ENCODE assay signal across 8 mouse cellular contexts in genomic region chr2:18586925-18587724, GRCm38 (mm10).
DNase-seq lines count a peak whose midpoint lies in the region; ATAC-seq and TF ChIP-seq lines count a peak whose summit lies in the region.

No protein-coding gene starts in this region.

- H3K9ac ChIP-seq in CH12.LX (ENCODE audit: insufficient read depth, low read depth) = peak overlapping the region; percentile 95
- peak overlapping the region; percentile 68 for H3K9ac ChIP-seq in heart, embryonic 14.5 days (ENCODE audit: low read length)
- peak overlapping the region; percentile 62 for H3K9ac ChIP-seq in liver, embryonic 11.5 days (ENCODE audit: low read depth, low read length)
- H3K9ac ChIP-seq in stomach, embryonic 14.5 days (replicated peaks; ENCODE audit: low read depth, low read length) = peak overlapping the region; percentile 41

- dilution Hi-C loops in CH12.LX (cut with MboI; ENCODE audit: extremely low pct_ligation_motif_present, extremely low pct_unique_long_range_greater_than_20kb, low sequenced_read_pairs) = no loop called here

- no peaks in the 10 kb centered on the region for H3K27me3 ChIP-seq in CH12.LX (replicated peaks)
- H3K27me3 ChIP-seq in forebrain, embryonic 10.5 days (ENCODE audit: poor library complexity, severe bottlenecking) = peaks cover 35% of the 10 kb centered on the region
- H3K27me3 ChIP-seq in heart, embryonic 14.5 days (ENCODE audit: control insufficient read depth, insufficient read depth, low read length) = no peaks in the 10 kb centered on the region; the same call in 1 of the 2 replicates
- no peaks in the 10 kb centered on the region; the same call in 1 of the 2 replicates for H3K27me3 ChIP-seq in liver, embryonic 11.5 days (replicated peaks; ENCODE audit: control insufficient read depth, insufficient read depth, low read length)
- no peaks in the 10 kb centered on the region for H3K27me3 ChIP-seq in stomach, embryonic 14.5 days (ENCODE audit: control insufficient read depth, insufficient read depth, low read length)

- TF ChIP-seq POLR2A in CH12.LX (IDR thresholded peaks at IDR 0.05; ENCODE audit: low read depth, low read length) = no peak

- peak overlapping the region; percentile 63 to 89 (median 65) for H3K4me3 ChIP-seq in CH12.LX (replicated peaks in 1 of 3; ENCODE audit: low read depth in 2 of 3, low read length in 2 of 3, poor library complexity in 1 of 3)
- peak overlapping the region; percentile 68 for H3K4me3 ChIP-seq in forebrain, embryonic 10.5 days
- peak overlapping the region; percentile 60 to 65 for H3K4me3 ChIP-seq in heart, embryonic 14.5 days (ENCODE audit: control insufficient read depth in 1 of 2, insufficient read depth in 1 of 2, low read depth in 1 of 2, low read length in 2 of 2)
- H3K4me3 ChIP-seq in liver, embryonic 11.5 days (ENCODE audit: low read depth, low read length) = peak overlapping the region; percentile 63
- H3K4me3 ChIP-seq in stomach, embryonic 14.5 days (ENCODE audit: low read depth, low read length) = peak overlapping the region; percentile 61

- no peaks in the 10 kb centered on the region for H3K9me3 ChIP-seq in CH12.LX (replicated peaks; ENCODE audit: low read length)
- no peaks in the 10 kb centered on the region for H3K9me3 ChIP-seq in forebrain, embryonic 10.5 days
- no peaks in the 10 kb centered on the region for H3K9me3 ChIP-seq in heart, embryonic 14.5 days (ENCODE audit: control insufficient read depth, low read length)
- no peaks in the 10 kb centered on the region for H3K9me3 ChIP-seq in liver, embryonic 11.5 days (ENCODE audit: control insufficient read depth, low read length)
- no peaks in the 10 kb centered on the region for H3K9me3 ChIP-seq in stomach, embryonic 14.5 days (ENCODE audit: control insufficient read depth, low read depth, low read length)

- H3K27ac ChIP-seq in CH12.LX (ENCODE audit: insufficient read depth, low read depth) = peak overlapping the region; percentile 70
- peak overlapping the region; percentile 78 for H3K27ac ChIP-seq in forebrain, embryonic 10.5 days
- H3K27ac ChIP-seq in heart, embryonic 14.5 days (replicated peaks in 1 of 2; ENCODE audit: control insufficient read depth in 1 of 2, insufficient read depth in 1 of 2, low read depth in 2 of 2, low read length in 2 of 2) = peak overlapping the region in 1 of 2 experiments; percentile 77; a peak in 3 of 4 replicates
- no peak overlapping the region; the same call in 1 of the 2 replicates for H3K27ac ChIP-seq in liver, embryonic 11.5 days (ENCODE audit: low read depth, low read length)
- H3K27ac ChIP-seq in stomach, embryonic 14.5 days (ENCODE audit: low read length) = peak overlapping the region; percentile 87

- no peaks in the 10 kb centered on the region for H3K36me3 ChIP-seq in CH12.LX (replicated peaks in 1 of 2; ENCODE audit: control insufficient read depth in 1 of 2, insufficient read depth in 1 of 2, low read length in 1 of 2)
- no peaks in the 10 kb centered on the region for H3K36me3 ChIP-seq in forebrain, embryonic 10.5 days (replicated peaks)
- no peaks in the 10 kb centered on the region for H3K36me3 ChIP-seq in heart, embryonic 14.5 days (ENCODE audit: control insufficient read depth, insufficient read depth, low read length)
- H3K36me3 ChIP-seq in liver, embryonic 11.5 days (ENCODE audit: control insufficient read depth, insufficient read depth, low read length) = no peaks in the 10 kb centered on the region
- H3K36me3 ChIP-seq in stomach, embryonic 14.5 days (ENCODE audit: control insufficient read depth, insufficient read depth, low read length) = no peaks in the 10 kb centered on the region

- peak; percentile 81 for DNase-seq in CH12.LX (ENCODE audit: extremely low read depth)
- peak; percentile 28 for DNase-seq in c-Kit-negative CD71-positive TER-119-positive erythroid progenitor cells, embryonic 14.5 days (ENCODE audit: low read depth, low spot score)
- DNase-seq in forebrain, embryonic 10.5 days (ENCODE audit: extremely low spot score, low spot score) = peak; percentile 87
- DNase-seq in kidney, postnatal 10 days = peak; percentile 90
- DNase-seq in liver, embryonic 11.5 days (ENCODE audit: low spot score) = peak; percentile 86
- DNase-seq in natural killer cell, adult 2 months (ENCODE audit: low spot score in 2 of 2) = peak; percentile 61 to 72

- TF ChIP-seq CTCF in CH12.LX (conservative IDR thresholded peaks at IDR 0.05 in 1 of 2, IDR thresholded peaks at IDR 0.05 in 1 of 2; ENCODE audit: low read depth in 2 of 2, low read length in 2 of 2) = no peak

- peak; percentile 59; the same call in 1 of the 2 replicates for ATAC-seq in heart, embryonic 14.5 days (ENCODE audit: insufficient number of reproducible peaks, insufficient read depth, low FRiP score, low read depth)
- ATAC-seq in liver, embryonic 11.5 days (replicated peaks; ENCODE audit: low FRiP score) = peak; percentile 78
- ATAC-seq in stomach, embryonic 14.5 days (ENCODE audit: insufficient number of reproducible peaks, insufficient read depth, low FRiP score, low read depth) = peak; percentile 77

- TF ChIP-seq EP300 in CH12.LX (IDR thresholded peaks at IDR 0.05; ENCODE audit: low read length) = no peak

- no peaks in the 10 kb centered on the region for H3K79me2 ChIP-seq in CH12.LX (replicated peaks; ENCODE audit: control insufficient read depth, extremely low read depth, insufficient read depth, poor library complexity, severe bottlenecking)

- no peak for TF ChIP-seq RAD21 in CH12.LX (IDR thresholded peaks at IDR 0.05; ENCODE audit: low read depth, low read length)

- peaks cover 0 to 12% of the 10 kb centered on the region in 2 experiments; a peak in 2 of 4 replicates for H3K4me1 ChIP-seq in CH12.LX (ENCODE audit: control insufficient read depth in 1 of 2, insufficient read depth in 2 of 2)
- peaks cover 10% of the 10 kb centered on the region for H3K4me1 ChIP-seq in forebrain, embryonic 10.5 days
- no peaks in the 10 kb centered on the region; a peak in 1 of 4 replicates for H3K4me1 ChIP-seq in heart, embryonic 14.5 days (ENCODE audit: control insufficient read depth in 2 of 2, insufficient read depth in 2 of 2, low read length in 2 of 2)
- H3K4me1 ChIP-seq in liver, embryonic 11.5 days (replicated peaks; ENCODE audit: control insufficient read depth, insufficient read depth, low read length) = peaks cover 6% of the 10 kb centered on the region
- no peaks in the 10 kb centered on the region for H3K4me1 ChIP-seq in stomach, embryonic 14.5 days (ENCODE audit: control insufficient read depth, insufficient read depth, low read length)

- 1% methylated on average over 31 of the region's 31 CpGs for WGBS in forebrain, embryonic 10.5 days
- WGBS in heart, embryonic 14.5 days = 1% methylated on average over 31 of the region's 31 CpGs
- 1% methylated on average over 31 of the region's 31 CpGs for WGBS in liver, embryonic 11.5 days
- under 1% methylated on average over 31 of the region's 31 CpGs for WGBS in stomach, embryonic 14.5 days

- H3K4me2 ChIP-seq in CH12.LX (ENCODE audit: insufficient read depth, low read depth, poor library complexity, severe bottlenecking) = peak overlapping the region; percentile 71
- H3K4me2 ChIP-seq in heart, embryonic 14.5 days (ENCODE audit: low read length) = peak overlapping the region; percentile 68
- peak overlapping the region; percentile 75 for H3K4me2 ChIP-seq in liver, embryonic 11.5 days
- H3K4me2 ChIP-seq in stomach, embryonic 14.5 days (replicated peaks; ENCODE audit: low read depth, low read length) = peak overlapping the region; percentile 33

- in situ Hi-C loops in CH12.LX (cut with MboI; ENCODE audit: low pct_ligation_motif_present, low pct_unique_long_range_greater_than_20kb, low sequenced_read_pairs) = no loop called here

TF ChIP-seq in CH12.LX, 34 proteins besides CTCF, POLR2A, EP300 and RAD21 (continues in another document):
- TF ChIP-seq USF1 (IDR thresholded peaks at IDR 0.05; ENCODE audit: low read depth, low read length) (no peak), TBP (conservative IDR thresholded peaks at IDR 0.05; ENCODE audit: low read depth, low read length) (peak; percentile 100), ZNF384 (IDR thresholded peaks at IDR 0.05; ENCODE audit: low read depth, low read length) (peak; percentile 91), NELFE (IDR thresholded peaks at IDR 0.05; ENCODE audit: low read depth, low read length) (no peak), MXI1 (IDR thresholded peaks at IDR 0.05; ENCODE audit: low read depth, low read length) (no peak; the same call in none of the 2 replicates), ETS1 (conservative IDR thresholded peaks at IDR 0.05; ENCODE audit: low read depth, low read length) (no peak), CHD1 (IDR thresholded peaks at IDR 0.05; ENCODE audit: low read depth, low read length) (no peak), ELF1 (IDR thresholded peaks at IDR 0.05; ENCODE audit: low read depth, low read length) (peak; percentile 96), ZKSCAN1 (IDR thresholded peaks at IDR 0.05; ENCODE audit: borderline replicate concordance, low read depth, low read length) (no peak), IRF4 (IDR thresholded peaks at IDR 0.05; ENCODE audit: low read depth, low read length) (0 out of 2 replicates have a peak, but pooled peaks have one; percentile 7), MYC (IDR thresholded peaks at IDR 0.05; ENCODE audit: low read depth, low read length) (no peak), BHLHE40 (IDR thresholded peaks at IDR 0.05; ENCODE audit: low read depth, low read length) (no peak), SMC3 (IDR thresholded peaks at IDR 0.05; ENCODE audit: low read depth, low read length) (no peak), MEF2A (IDR thresholded peaks at IDR 0.05; ENCODE audit: borderline replicate concordance, low read depth, low read length) (no peak), JUN (IDR thresholded peaks at IDR 0.05; ENCODE audit: insufficient read depth, low read depth, low read length) (no peak), NRF1 (IDR thresholded peaks at IDR 0.05; ENCODE audit: low read depth, low read length) (peak; percentile 57), MAZ (IDR thresholded peaks at IDR 0.05; ENCODE audit: low read depth, low read length) (no peak), CHD2 (IDR thresholded peaks at IDR 0.05; ENCODE audit: low read length) (no peak), MAX (IDR thresholded peaks at IDR 0.05; ENCODE audit: low read length) (no peak; the same call in 1 of the 2 replicates), PAX5 (IDR thresholded peaks at IDR 0.05; ENCODE audit: low read length) (no peak), ZMIZ1 (IDR thresholded peaks at IDR 0.05; ENCODE audit: low read depth, low read length) (no peak), SIN3A (IDR thresholded peaks at IDR 0.05; ENCODE audit: low read length) (no peak), KAT2A (IDR thresholded peaks at IDR 0.05; ENCODE audit: insufficient replicate concordance, low read length) (peak; percentile 73; the same call in 1 of the 2 replicates), USF2 (conservative IDR thresholded peaks at IDR 0.05; ENCODE audit: low read depth, low read length) (0 out of 2 replicates have a peak, but pooled peaks have one; percentile 17), JUND (conservative IDR thresholded peaks at IDR 0.05; ENCODE audit: low read depth, low read length) (no peak), HCFC1 (IDR thresholded peaks at IDR 0.05; ENCODE audit: low read depth, low read length) (no peak; the same call in 1 of the 2 replicates)

Comparison
In these comparisons a context has a peak if more than half of its experiments do, and no peak if none do; other contexts are left out.
1. DNase-seq: peak in every context shown above with its lines; median percentile 90 in kidney, postnatal 10 days; 87 in forebrain, embryonic 10.5 days; 86 in liver, embryonic 11.5 days; 81 in CH12.LX; 66 in natural killer cell, adult 2 months; 28 in c-Kit-negative CD71-positive TER-119-positive erythroid progenitor cells, embryonic 14.5 days.
2. H3K9ac ChIP-seq: peak in every context shown above with its lines; median percentile 95 in CH12.LX; 68 in heart, embryonic 14.5 days; 62 in liver, embryonic 11.5 days; 41 in stomach, embryonic 14.5 days.